Mouse (Mus musculus) embryo, embryonic 10 days (tissue): ENCODE results near the gene Itga5.
A peak's percentile ranks its signal among the peaks of the same experiment; 100 is the strongest.

ENCODE experiments used
- DNase-seq: peaks from one replicate; pipeline ENCODE4 v3.0.0-alpha.2; 2015; ENCODE audit warnings: low spot score

The Itga5 gene

GRCm38 (mm10) chr15:103339961-103340337 lies 26.6 kb downstream of the Itga5 start, which contains the start of gene Zfp385a:
Gene Zfp385a (minus strand): TSS chr15:103340093.
- no peak for DNase-seq

GRCm38 (mm10) chr15:103339166-103339960 lies 27.2 kb downstream of the Itga5 start:
- no peak for DNase-seq

- DNase-seq, result no peak
Observed at GRCm38 (mm10) chr15:103338829-103339165, 27.8 kb downstream of the Itga5 start.

DNA sequence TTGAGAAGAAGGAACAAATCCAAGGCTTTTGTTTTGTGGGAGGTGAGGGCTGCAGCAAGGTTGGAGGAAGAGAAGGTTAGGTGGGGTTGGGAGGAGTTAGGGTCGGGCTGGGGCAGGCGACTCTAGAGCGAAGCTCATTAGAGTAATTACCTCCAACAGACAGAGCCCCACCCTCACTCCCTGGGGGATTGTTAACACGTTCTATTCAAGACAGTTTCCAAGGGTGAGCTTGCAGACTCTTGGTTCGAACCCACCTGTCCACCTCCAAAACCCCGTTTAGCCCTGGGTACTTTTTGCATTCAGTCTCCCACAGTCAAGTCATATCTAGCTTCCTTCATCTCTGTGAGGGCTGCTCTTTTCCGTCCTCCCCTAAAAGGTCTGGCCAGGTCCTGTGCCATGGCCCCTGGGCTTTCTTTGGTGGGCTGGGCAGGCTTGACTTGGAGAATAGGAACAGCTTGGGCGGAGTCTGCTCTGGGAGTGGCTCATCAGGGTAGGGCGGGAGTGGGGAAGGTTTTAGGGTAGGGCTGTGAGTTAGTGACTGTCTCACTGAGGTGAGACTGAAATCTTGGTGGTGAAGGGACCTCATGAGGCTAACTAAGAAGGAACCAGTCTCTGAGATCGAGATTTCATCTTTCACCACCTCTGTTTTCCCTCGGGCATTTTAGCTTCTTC lies 29.4 kb downstream of the Itga5 start:
- no peak for DNase-seq

GRCm38 (mm10) chr15:103335488-103336235 lies 30.9 kb downstream of the Itga5 start:
- no peak for DNase-seq

DNA sequence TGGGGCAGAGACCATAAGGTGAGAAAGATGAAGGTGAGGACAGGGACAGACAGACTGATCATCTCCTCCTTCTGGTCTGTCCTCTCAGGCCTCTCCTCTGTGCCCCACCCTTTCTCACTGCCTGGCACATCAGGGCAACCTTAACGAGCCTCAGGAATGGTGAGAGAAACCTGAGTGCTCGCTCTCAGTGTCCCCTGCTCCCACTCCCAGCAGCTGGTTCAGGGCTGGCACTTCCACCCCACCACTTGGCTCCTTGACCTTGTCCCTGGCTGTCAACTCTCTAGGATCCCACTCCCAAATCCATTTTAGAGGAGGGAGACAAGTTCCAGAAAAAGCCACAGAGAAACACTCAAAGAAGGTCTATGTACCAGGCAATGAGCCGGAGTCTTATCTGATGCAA lies 31.5 kb downstream of the Itga5 start:
- no peak for DNase-seq

GRCm38 (mm10) chr15:103334194-103334593 lies 32.4 kb downstream of the Itga5 start:
- no peak for DNase-seq

DNA sequence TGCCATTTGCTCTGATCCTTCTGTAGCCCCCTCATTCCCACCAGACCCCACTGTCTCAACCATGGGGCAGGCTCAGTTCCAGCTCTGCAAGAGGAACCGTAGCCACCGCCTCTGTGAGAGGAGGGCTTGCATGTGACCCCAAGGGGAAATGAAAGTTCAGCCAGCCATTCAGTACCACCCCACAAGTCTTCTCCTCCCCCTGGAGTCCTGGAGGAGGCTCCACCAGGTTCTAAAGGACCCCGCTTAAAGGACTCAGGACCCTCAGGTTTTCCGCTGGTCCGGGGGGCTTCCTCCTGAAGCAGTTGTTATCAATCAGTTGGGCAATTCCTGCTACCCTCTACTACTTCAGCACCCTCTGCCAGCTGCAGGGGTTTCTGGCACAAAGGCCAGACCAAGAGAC lies 32.8 kb downstream of the Itga5 start:
- DNase-seq, result no peak

GRCm38 (mm10) chr15:103333081-103333615 lies 33.4 kb downstream of the Itga5 start:
- no peak for DNase-seq

DNA sequence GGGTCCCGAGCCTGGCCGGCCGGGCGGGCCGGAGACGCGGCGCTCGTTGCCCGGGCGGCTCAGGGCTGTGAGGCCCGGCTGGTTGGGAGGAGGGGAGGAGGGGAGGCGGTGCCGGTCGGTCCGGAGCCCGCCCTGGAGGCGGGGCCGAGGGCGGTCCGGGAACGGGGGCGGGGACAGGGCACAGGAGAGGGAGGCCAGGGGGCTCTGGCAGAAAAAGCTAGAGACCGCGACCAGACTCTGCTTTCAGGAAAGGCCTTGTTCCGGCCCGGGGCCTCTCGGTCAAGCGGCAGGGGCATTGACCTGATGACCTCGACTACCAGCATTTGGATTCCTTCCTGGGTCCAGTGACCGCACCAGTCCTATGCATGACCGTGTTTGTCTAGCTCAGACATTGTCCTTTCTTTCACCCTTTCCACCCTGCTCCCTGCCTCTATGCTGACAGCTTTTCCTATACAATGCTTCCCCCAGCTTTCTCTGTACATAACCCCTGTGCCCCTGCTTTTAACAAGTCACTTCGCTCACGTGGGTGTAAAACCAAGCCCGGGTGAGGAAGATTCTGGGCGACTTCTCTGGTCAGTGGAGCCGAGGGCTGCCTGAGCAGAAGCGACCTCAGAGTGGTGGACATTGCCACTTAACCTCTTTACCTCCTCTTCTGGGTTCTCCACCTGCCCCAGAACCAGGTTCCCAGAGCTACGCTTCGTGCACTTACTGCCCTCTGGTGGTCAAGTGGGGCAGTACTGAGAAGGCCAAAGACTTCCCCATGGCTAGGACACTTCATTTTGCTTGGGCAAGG lies 42.9 kb downstream of the Itga5 start:
- DNase-seq, result peak; percentile 91

GRCm38 (mm10) chr15:103323070-103323454 lies 43.5 kb downstream of the Itga5 start:
- DNase-seq, result peak; percentile 77

DNA sequence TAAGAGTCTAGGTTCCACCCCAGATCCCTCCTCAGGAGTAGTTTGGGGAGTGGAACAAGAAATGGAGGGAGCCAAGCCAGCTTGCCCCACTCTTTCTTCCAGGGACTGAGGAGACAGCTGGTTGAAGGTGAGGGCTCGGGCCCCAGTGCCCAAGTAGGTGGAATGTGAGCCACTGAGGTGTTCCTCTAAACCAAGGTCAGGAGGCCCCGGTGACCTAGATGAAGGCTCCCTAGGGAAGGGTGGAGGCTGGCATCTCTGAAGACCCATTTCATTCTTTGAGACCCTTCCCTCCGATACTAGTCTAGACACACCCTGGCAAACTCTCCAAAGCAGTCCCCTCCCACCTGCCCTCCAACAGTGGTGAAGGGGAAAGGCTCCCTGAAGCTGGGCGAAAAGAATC lies 44.2 kb downstream of the Itga5 start:
- no peak for DNase-seq

GRCm38 (mm10) chr15:103321076-103321475 lies 45.5 kb downstream of the Itga5 start:
- DNase-seq, result peak; percentile 70

DNA sequence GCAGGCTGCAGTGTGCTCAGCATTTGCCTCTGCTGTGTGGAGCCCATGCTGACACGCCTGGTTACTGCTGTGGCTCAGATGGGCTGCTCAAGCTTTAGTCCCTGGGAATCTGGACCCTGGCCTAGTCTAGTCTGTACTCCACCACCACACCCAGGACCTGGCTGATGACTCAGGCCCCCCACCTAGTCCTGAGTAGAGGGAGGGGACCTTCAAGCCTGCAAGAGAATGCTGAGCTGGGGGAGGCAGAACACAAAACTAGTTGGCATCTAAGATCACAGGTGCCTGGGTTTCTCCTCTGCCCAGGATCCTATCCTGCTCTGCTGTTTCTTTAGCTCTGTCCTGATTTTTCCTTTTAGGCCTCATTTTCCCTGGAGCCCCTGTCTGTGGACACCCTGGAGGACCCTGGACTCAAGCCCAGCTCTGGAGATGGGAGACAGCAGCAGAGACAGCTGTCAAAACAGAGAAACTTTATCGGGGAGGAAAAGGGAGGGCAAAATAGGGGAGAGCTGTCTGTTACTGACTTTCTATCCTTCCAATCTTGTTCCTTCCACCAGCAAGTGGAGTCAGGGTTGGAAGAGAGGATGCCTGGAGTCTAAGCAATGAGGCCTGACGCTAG lies 48.3 kb downstream of the Itga5 start:
- no peak for DNase-seq

DNA sequence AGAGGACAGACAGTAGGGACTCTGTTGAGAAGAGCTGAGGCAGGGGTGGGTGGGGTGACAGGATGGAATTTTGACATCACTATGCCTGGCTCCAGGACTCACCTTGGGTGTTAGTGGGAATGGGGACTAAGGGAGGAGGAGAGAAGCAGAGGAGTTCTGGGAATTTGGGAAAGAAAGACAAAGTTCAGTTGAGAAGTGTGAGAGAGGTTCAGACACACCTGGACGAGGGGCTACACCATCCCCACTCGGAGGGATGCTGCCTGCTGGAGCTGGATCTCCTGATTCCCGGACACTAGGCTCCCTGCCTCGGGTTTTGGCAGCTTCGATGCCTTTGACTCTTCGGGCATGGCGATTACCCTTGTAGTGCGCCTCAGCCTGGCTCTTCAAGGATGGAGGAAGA lies 48.8 kb downstream of the Itga5 start:
- no peak for DNase-seq

DNA sequence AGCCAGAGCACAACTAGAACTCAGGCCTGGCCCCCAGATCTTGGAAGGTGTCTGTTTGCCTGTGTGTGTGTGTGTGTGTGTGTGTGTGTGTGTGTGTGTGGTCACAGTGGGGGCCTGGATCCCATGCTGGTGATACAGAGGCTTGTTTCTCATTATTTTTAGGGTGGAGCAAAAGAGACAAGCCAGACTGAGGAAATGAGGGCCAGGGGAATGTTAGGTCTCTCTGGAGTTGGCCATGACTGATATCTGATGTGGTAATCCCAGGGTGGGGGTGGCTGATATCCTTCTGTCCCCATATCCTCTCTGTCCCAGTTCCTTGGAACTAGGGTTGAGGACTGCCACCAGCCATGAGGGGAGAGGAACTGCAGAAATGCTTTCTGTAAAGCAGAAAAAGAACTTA lies 49.4 kb downstream of the Itga5 start:
- no peak for DNase-seq

- DNase-seq, result no peak
Observed at GRCm38 (mm10) chr15:103315979-103316776, 50.4 kb downstream of the Itga5 start.

- peak; percentile 88 for DNase-seq
Observed at GRCm38 (mm10) chr15:103315011-103315502, 51.5 kb downstream of the Itga5 start.

- no peak for DNase-seq
Observed at GRCm38 (mm10) chr15:103314181-103314580, 52.4 kb downstream of the Itga5 start.

GRCm38 (mm10) chr15:103313495-103314095 lies 53.0 kb downstream of the Itga5 start:
- DNase-seq, result peak; percentile 88
